Mouse (Mus musculus) kidney, adult 2 months (tissue): ENCODE measurements around the gene Cul3.

Experiments used
- CTCF ChIP-seq: fragments of 200-500 bp; conservative IDR thresholded peaks from 2 replicates; pipeline ENCODE4 v1.5.1; 2011; ENCODE audit warnings: low read depth, mild to moderate bottlenecking, control low read depth, low read length, moderate library complexity, mixed read lengths; ENCODE audit not compliant: insufficient read depth, insufficient read length
- POLR2A ChIP-seq: fragments of 200-500 bp; IDR thresholded peaks from one replicate; pipeline ENCODE4 v1.6.1; 2011; ENCODE audit warnings: low read depth, low read length, control low read depth

GRCm38 (mm10) chr1:80293307-80293706, 47.0 kb downstream of the Cul3 start:
- TF ChIP-seq CTCF (no peak), POLR2A (no peak)
